Mouse (Mus musculus): Measurements from ENCODE around the gene Pidd1.

GRCm38 (mm10) chr7:141437178-141438120 is 6.4 kb downstream of the Pidd1 start, which contains the start of gene Slc25a22:
- TF ChIP-seq CTCF (IDR thresholded peaks at IDR 0.05; ENCODE audit: extremely low read depth, insufficient read depth, low read length) (peak; percentile 53), POLR2A (IDR thresholded peaks at IDR 0.05; ENCODE audit: extremely low read depth, insufficient read depth, low read length) (peak; percentile 72)
